Mouse (Mus musculus) kidney, adult 2 months (tissue): Measurements from ENCODE around the gene Zfp473.
A peak's percentile ranks its signal among the peaks of the same experiment; 100 is the strongest.

Experiments used
- CTCF ChIP-seq: fragments of 200-500 bp; conservative IDR thresholded peaks from 2 replicates; pipeline ENCODE4 v1.5.1; 2011; ENCODE audit warnings: low read depth, mild to moderate bottlenecking, control low read depth, low read length, moderate library complexity, mixed read lengths; ENCODE audit not compliant: insufficient read depth, insufficient read length
- POLR2A ChIP-seq: fragments of 200-500 bp; IDR thresholded peaks from one replicate; pipeline ENCODE4 v1.6.1; 2011; ENCODE audit warnings: low read depth, low read length, control low read depth

DNA sequence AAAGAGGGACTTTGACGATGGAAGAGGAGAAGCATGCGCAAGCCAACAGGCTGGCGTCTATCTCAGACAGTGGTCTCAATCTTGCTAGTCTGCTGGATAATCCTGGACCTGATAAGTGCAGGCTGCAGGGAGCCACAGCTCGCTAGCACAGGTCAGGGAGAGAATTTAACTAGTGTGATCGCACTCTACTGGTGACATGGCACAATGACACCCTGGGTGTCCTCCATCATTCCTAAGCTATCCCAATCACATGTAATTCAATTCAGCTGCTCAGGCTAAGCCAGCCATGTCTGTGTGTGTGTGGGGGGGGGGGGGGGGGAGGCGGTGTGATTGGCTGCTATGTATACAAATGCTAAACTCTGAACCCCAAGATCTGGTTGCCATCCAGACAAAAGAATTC is 48.9 kb downstream of the Zfp473 start:
- TF ChIP-seq POLR2A, result no peak
- peak; percentile 73 for TF ChIP-seq CTCF
